8 mouse cellular contexts compared by ENCODE assay signal in genomic region chr5:32713042-32713702, GRCm38 (mm10).
A peak's percentile ranks its signal among the peaks of the same experiment; 100 is the strongest.
DNase-seq lines count a peak whose midpoint lies in the region; ATAC-seq and TF ChIP-seq lines count a peak whose summit lies in the region.

No protein-coding gene starts in this region.

- no peak for DNase-seq in heart, postnatal 25 days (ENCODE audit: low spot score)
- no peak for DNase-seq in G1E (ENCODE audit: low spot score)
- DNase-seq in stomach, postnatal 0 days (ENCODE audit: low spot score), result no peak
- no peak for DNase-seq in frontal cortex, adult 2 months (ENCODE audit: extremely low spot score in 1 of 2, low spot score in 1 of 2)
- no peak for DNase-seq in adrenal gland, postnatal 25 days

- WGBS in heart, embryonic 13.5 days, result 24% methylated on average over 2 of the region's 2 CpGs
- 28% methylated on average over 2 of the region's 2 CpGs for WGBS in forebrain, embryonic 12.5 days
- 26% methylated on average over 2 of the region's 2 CpGs for WGBS in liver, embryonic 12.5 days (ENCODE audit: insufficient replicate concordance)
- 22% methylated on average over 2 of the region's 2 CpGs for WGBS in stomach, postnatal 0 days

- peak overlapping the region; percentile 89 for H3K9ac ChIP-seq in heart, embryonic 13.5 days
- peak overlapping the region; percentile 57 for H3K9ac ChIP-seq in forebrain, embryonic 12.5 days
- peak overlapping the region; percentile 55 for H3K9ac ChIP-seq in liver, embryonic 12.5 days
- peak overlapping the region; percentile 76 for H3K9ac ChIP-seq in stomach, postnatal 0 days (ENCODE audit: low read length)

- intact Hi-C loops in heart, postnatal 25 days (cut with DNase I), result loop anchor here (5.0 to 10.0 kb wide), 3 partner anchors 126 to 319 kb away; partner anchors contain the start of gene Prr14l

- H3K36me3 ChIP-seq in heart, embryonic 13.5 days, result no peaks in the 10 kb centered on the region
- no peaks in the 10 kb centered on the region for H3K36me3 ChIP-seq in G1E (replicated peaks)
- H3K36me3 ChIP-seq in forebrain, embryonic 12.5 days (replicated peaks), result no peaks in the 10 kb centered on the region
- no peaks in the 10 kb centered on the region for H3K36me3 ChIP-seq in liver, embryonic 12.5 days
- no peaks in the 10 kb centered on the region for H3K36me3 ChIP-seq in stomach, postnatal 0 days (ENCODE audit: control insufficient read depth, insufficient read depth, low read length)

- no peak for TF ChIP-seq EP300 in stomach, postnatal 0 days (optimal IDR thresholded peaks at IDR 0.05)

- peak overlapping the region; percentile 92 for H3K27ac ChIP-seq in heart, embryonic 13.5 days (replicated peaks)
- H3K27ac ChIP-seq in forebrain, embryonic 12.5 days, result peak overlapping the region; percentile 88
- H3K27ac ChIP-seq in liver, embryonic 12.5 days, result peak overlapping the region; percentile 87
- H3K27ac ChIP-seq in stomach, postnatal 0 days (replicated peaks), result peak overlapping the region; percentile 91

- H3K9me3 ChIP-seq in heart, embryonic 13.5 days, result no peaks in the 10 kb centered on the region
- H3K9me3 ChIP-seq in G1E (replicated peaks), result no peaks in the 10 kb centered on the region
- H3K9me3 ChIP-seq in forebrain, embryonic 12.5 days, result no peaks in the 10 kb centered on the region
- no peaks in the 10 kb centered on the region for H3K9me3 ChIP-seq in liver, embryonic 12.5 days (replicated peaks)
- no peaks in the 10 kb centered on the region for H3K9me3 ChIP-seq in stomach, postnatal 0 days (ENCODE audit: control insufficient read depth, low read length)

- no peak for TF ChIP-seq CTCF in G1E (IDR thresholded peaks at IDR 0.05; ENCODE audit: low read depth, low read length)
- TF ChIP-seq CTCF in stomach, postnatal 0 days (IDR thresholded peaks at IDR 0.05; ENCODE audit: low read depth), result no peak

- H3K4me1 ChIP-seq in heart, embryonic 13.5 days, result peaks cover 8% of the 10 kb centered on the region
- peaks cover 22% of the 10 kb centered on the region for H3K4me1 ChIP-seq in G1E (ENCODE audit: insufficient read depth, low read depth, low read length)
- peaks cover 5% of the 10 kb centered on the region; the same call in 1 of the 2 replicates for H3K4me1 ChIP-seq in forebrain, embryonic 12.5 days
- H3K4me1 ChIP-seq in liver, embryonic 12.5 days, result peaks cover 9% of the 10 kb centered on the region
- H3K4me1 ChIP-seq in stomach, postnatal 0 days (replicated peaks; ENCODE audit: control insufficient read depth, insufficient read depth), result 0 out of 2 replicates have a peak, but pooled peaks cover 3% of the 10 kb centered on the region

- ATAC-seq in heart, embryonic 13.5 days (ENCODE audit: extremely low read depth, insufficient number of reproducible peaks, low FRiP score, low TSS enrichment), result no peak
- ATAC-seq in G1E (ENCODE audit: extremely low read depth, insufficient number of reproducible peaks, low FRiP score, poor library complexity, severe bottlenecking), result no peak
- no peak; the same call in 1 of the 2 replicates for ATAC-seq in forebrain, embryonic 12.5 days (ENCODE audit: low FRiP score)
- ATAC-seq in liver, embryonic 12.5 days, result no peak
- no peak; the same call in 1 of the 2 replicates for ATAC-seq in stomach, postnatal 0 days (ENCODE audit: low FRiP score, low TSS enrichment)

- H3K4me2 ChIP-seq in heart, embryonic 13.5 days, result peak overlapping the region; percentile 89
- peak overlapping the region; percentile 76 for H3K4me2 ChIP-seq in forebrain, embryonic 12.5 days
- peak overlapping the region; percentile 79 for H3K4me2 ChIP-seq in liver, embryonic 12.5 days
- peak overlapping the region; percentile 59 for H3K4me2 ChIP-seq in stomach, postnatal 0 days (replicated peaks; ENCODE audit: low read depth)

- H3K4me3 ChIP-seq in heart, embryonic 13.5 days, result peak overlapping the region; percentile 85
- H3K4me3 ChIP-seq in G1E (ENCODE audit: low read depth, low read length), result peak overlapping the region; percentile 75
- peak overlapping the region; percentile 65 for H3K4me3 ChIP-seq in forebrain, embryonic 12.5 days (replicated peaks)
- H3K4me3 ChIP-seq in liver, embryonic 12.5 days, result peak overlapping the region; percentile 68
- peak overlapping the region; percentile 62 for H3K4me3 ChIP-seq in stomach, postnatal 0 days (ENCODE audit: low read depth, low read length)

- no peaks in the 10 kb centered on the region for H3K27me3 ChIP-seq in heart, embryonic 13.5 days (replicated peaks)
- H3K27me3 ChIP-seq in G1E (ENCODE audit: insufficient read depth, low read length), result peaks cover 14% of the 10 kb centered on the region
- no peaks in the 10 kb centered on the region for H3K27me3 ChIP-seq in forebrain, embryonic 12.5 days
- H3K27me3 ChIP-seq in liver, embryonic 12.5 days (replicated peaks), result no peaks in the 10 kb centered on the region
- H3K27me3 ChIP-seq in stomach, postnatal 0 days (ENCODE audit: control insufficient read depth, insufficient read depth, low read length), result no peaks in the 10 kb centered on the region
